Mouse (Mus musculus): Measurements from ENCODE around the gene Slc16a5. TPM values are rescaled to one million over a fixed set of nuclear protein-coding genes. Genes with fewer than 3 reads are reported as not detected.

Slc16a5 gene
- polyA plus RNA-seq, 1 experiment from 2014 or later = not detected

Small RNA genes lying within 50 kb of the gene (microRNA-seq; reads per million reads assigned to microRNA genes)
- not detected for gene Mir3968

Other genes with a start within 250 kb of the Slc16a5 start
- 0.33 and 0.35 TPM in 2 replicates for gene Grin2c, start 195.2 kb upstream of the Slc16a5 start, polyA plus RNA-seq (2014; fragmentation: Nextera tagmentation; extraction: Ambion mirVana)
- 15.2 TPM in 2 replicates for gene Fdxr, start 185.4 kb upstream of the Slc16a5 start, polyA plus RNA-seq (2014; fragmentation: Nextera tagmentation; extraction: Ambion mirVana)
- 1.4 and 1.5 TPM in 2 replicates for gene Fads6, start 164.8 kb upstream of the Slc16a5 start, polyA plus RNA-seq (2014; fragmentation: Nextera tagmentation; extraction: Ambion mirVana)
- gene Otop2, start 155.3 kb upstream of the Slc16a5 start, polyA plus RNA-seq (2014; fragmentation: Nextera tagmentation; extraction: Ambion mirVana) = 0.08 and 0.14 TPM in 2 replicates
- 0.15 TPM in 1 of 2 replicates, not detected in the other for gene Ush1g, start 140.4 kb upstream of the Slc16a5 start, polyA plus RNA-seq (2014; fragmentation: Nextera tagmentation; extraction: Ambion mirVana)
- gene Otop3, start 127.7 kb upstream of the Slc16a5 start, polyA plus RNA-seq (2014; fragmentation: Nextera tagmentation; extraction: Ambion mirVana) = 1.8 and 1.9 TPM in 2 replicates
- gene Hid1, start 94.7 kb upstream of the Slc16a5 start, polyA plus RNA-seq (2014; fragmentation: Nextera tagmentation; extraction: Ambion mirVana) = 44.5 and 50.2 TPM in 2 replicates
- 25.7 and 28.5 TPM in 2 replicates for gene Cdr2l, start 80.6 kb upstream of the Slc16a5 start, polyA plus RNA-seq (2014; fragmentation: Nextera tagmentation; extraction: Ambion mirVana)
- gene Mrpl58, start 58.7 kb upstream of the Slc16a5 start, polyA plus RNA-seq (2014; fragmentation: Nextera tagmentation; extraction: Ambion mirVana) = 196 and 222 TPM in 2 replicates
- gene Atp5h, start 42.5 kb upstream of the Slc16a5 start, polyA plus RNA-seq (2014; fragmentation: Nextera tagmentation; extraction: Ambion mirVana) = 897 and 1,000 TPM in 2 replicates
- gene Kctd2, start 42.3 kb upstream of the Slc16a5 start, polyA plus RNA-seq (2014; fragmentation: Nextera tagmentation; extraction: Ambion mirVana) = 31.3 and 32.3 TPM in 2 replicates
- not detected in 2 replicates for gene Trim80, start 21.9 kb upstream of the Slc16a5 start, polyA plus RNA-seq (2014; fragmentation: Nextera tagmentation; extraction: Ambion mirVana)
- gene Armc7, start 13.2 kb downstream of the Slc16a5 start, polyA plus RNA-seq (2014; fragmentation: Nextera tagmentation; extraction: Ambion mirVana) = 14.2 and 14.8 TPM in 2 replicates
- 85.3 and 98.0 TPM in 2 replicates for gene Nt5c, start 29.4 kb downstream of the Slc16a5 start, polyA plus RNA-seq (2014; fragmentation: Nextera tagmentation; extraction: Ambion mirVana)
- gene Jpt1, start 51.9 kb downstream of the Slc16a5 start, polyA plus RNA-seq (2014; fragmentation: Nextera tagmentation; extraction: Ambion mirVana) = 1,350 and 1,384 TPM in 2 replicates
- 968 and 989 TPM in 2 replicates for gene Sumo2, start 73.8 kb downstream of the Slc16a5 start, polyA plus RNA-seq (2014; fragmentation: Nextera tagmentation; extraction: Ambion mirVana)
- 95.2 and 99.8 TPM in 2 replicates for gene Nup85, start 102.0 kb downstream of the Slc16a5 start, polyA plus RNA-seq (2014; fragmentation: Nextera tagmentation; extraction: Ambion mirVana)
- 72.5 and 74.1 TPM in 2 replicates for gene Mrps7, start 141.5 kb downstream of the Slc16a5 start, polyA plus RNA-seq (2014; fragmentation: Nextera tagmentation; extraction: Ambion mirVana)
- 34.1 and 39.4 TPM in 2 replicates for gene Gga3, start 141.6 kb downstream of the Slc16a5 start, polyA plus RNA-seq (2014; fragmentation: Nextera tagmentation; extraction: Ambion mirVana)
- 11.3 and 13.5 TPM in 2 replicates for gene Mif4gd, start 150.5 kb downstream of the Slc16a5 start, polyA plus RNA-seq (2014; fragmentation: Nextera tagmentation; extraction: Ambion mirVana)
- gene Slc25a19, start 165.8 kb downstream of the Slc16a5 start, polyA plus RNA-seq (2014; fragmentation: Nextera tagmentation; extraction: Ambion mirVana) = 37.8 and 42.3 TPM in 2 replicates
- 121 and 139 TPM in 2 replicates for gene Grb2, start 246.1 kb downstream of the Slc16a5 start, polyA plus RNA-seq (2014; fragmentation: Nextera tagmentation; extraction: Ambion mirVana)